Mouse (Mus musculus): ENCODE data around the gene Jpt1.

DNA sequence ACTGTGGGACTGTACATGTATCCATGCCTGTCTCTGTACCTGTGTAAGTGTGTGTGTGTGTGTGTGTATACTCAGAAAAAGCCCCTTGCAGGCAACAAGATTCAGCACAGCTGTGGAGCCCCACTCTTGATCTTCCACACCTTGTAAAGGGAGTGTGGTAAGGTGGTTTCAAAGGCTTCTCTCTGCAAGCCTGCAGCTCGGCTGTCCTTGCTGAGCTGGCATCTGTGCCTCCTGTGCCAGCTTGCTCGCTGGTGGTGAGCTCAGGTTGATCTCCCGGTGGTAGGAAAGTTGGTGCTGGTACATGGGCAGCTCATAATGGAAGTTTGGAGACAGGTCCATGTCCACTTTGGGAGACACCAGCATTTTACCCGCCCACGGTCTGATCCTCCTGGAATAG is 52.3 kb downstream of the Jpt1 start:
- TF ChIP-seq MYOG (IDR thresholded peaks at IDR 0.05; ENCODE audit: control insufficient read depth, extremely low read depth, insufficient read length) = no peak
- TF ChIP-seq CTCF (IDR thresholded peaks at IDR 0.05; ENCODE audit: control insufficient read depth, insufficient read depth, insufficient read length) = no peak
- TF ChIP-seq MYOD1 (IDR thresholded peaks at IDR 0.05; ENCODE audit: control insufficient read depth, insufficient read length, low read depth) = no peak
